Mouse (Mus musculus) MEL (cell line): Measurements from ENCODE around the gene Gipc2.

Experiments used
- CTCF ChIP-seq, 3 experiments: IDR thresholded peaks in 2 of 3; conservative IDR thresholded peaks in 1 of 3; 2 replicates each; pipeline ENCODE4 v1.5.1; 2011 to 2012; ENCODE audit warnings: low read length in 3 of 3, low read depth in 2 of 3, mild to moderate bottlenecking in 2 of 3, improper control_type of control experiment in 1 of 3, inconsistent platforms in 1 of 3, mixed read lengths in 1 of 3, moderate library complexity in 1 of 3; ENCODE audit not compliant: control insufficient read depth in 1 of 3, insufficient read depth in 1 of 3, poor library complexity in 1 of 3, severe bottlenecking in 1 of 3
- GABPA ChIP-seq: IDR thresholded peaks from 2 replicates; pipeline ENCODE4 v1.6.1; 2012; ENCODE audit warnings: low read depth, mild to moderate bottlenecking, inconsistent platforms, low read length, improper control_type of control experiment, moderate library complexity
- MAX ChIP-seq: IDR thresholded peaks from 2 replicates; pipeline ENCODE4 v1.6.1; 2011; ENCODE audit warnings: low read length, improper control_type of control experiment
- SIN3A ChIP-seq: IDR thresholded peaks from 2 replicates; pipeline ENCODE4 v1.6.1; 2012; ENCODE audit warnings: low read length, improper control_type of control experiment, inconsistent platforms
- TAL1 ChIP-seq: IDR thresholded peaks from 2 replicates; pipeline ENCODE4 v1.6.1; 2012; ENCODE audit warnings: mild to moderate bottlenecking, inconsistent platforms, low read length, moderate library complexity, mixed read lengths
- ZMIZ1 ChIP-seq: IDR thresholded peaks from 2 replicates; pipeline ENCODE4 v1.6.1; 2012; ENCODE audit warnings: low read depth, mild to moderate bottlenecking, inconsistent platforms, low read length, improper control_type of control experiment, moderate library complexity
- ZNF384 ChIP-seq: IDR thresholded peaks from 2 replicates; pipeline ENCODE4 v1.6.1; 2012; ENCODE audit warnings: low read depth, mild to moderate bottlenecking, inconsistent platforms, low read length, improper control_type of control experiment

- no peak for TF ChIP-seq CTCF (IDR thresholded peaks at IDR 0.05 in 2 of 3, conservative IDR thresholded peaks at IDR 0.05 in 1 of 3; ENCODE audit: control insufficient read depth in 1 of 3, insufficient read depth in 1 of 3, low read depth in 2 of 3, low read length in 3 of 3, poor library complexity in 1 of 3, severe bottlenecking in 1 of 3)
- TF ChIP-seq TAL1: no peak
- TF ChIP-seq GABPA: no peak
- TF ChIP-seq ZNF384: no peak
- TF ChIP-seq ZMIZ1: no peak
- TF ChIP-seq MAX: no peak
- no peak for TF ChIP-seq SIN3A
These were observed 5.8 kb upstream of the Gipc2 start for GRCm38 (mm10) chr3:152171862-152172261.
